Mouse (Mus musculus) hindbrain, embryonic 16.5 days (tissue): Measurements from ENCODE around the gene Arl4d. TPM values are rescaled to one million over a fixed set of nuclear protein-coding genes. Genes with fewer than 3 reads are reported as not detected.

Experiments
- ATAC-seq: fragments of 200-750 bp; cut with Nextera tagmentation; 2 replicates; pipeline ENCODE4 v1.8.0; 2017; ENCODE audit warnings: moderate TSS enrichment, moderate library complexity
- H3K27ac ChIP-seq: fragments of 300-500 bp; sonication (generic); 2 replicates; pipeline ENCODE4 v1.5.1; 2014; ENCODE audit warnings: low read depth, mild to moderate bottlenecking, control low read depth, low read length, moderate library complexity
- H3K27me3 ChIP-seq: fragments of 300-500 bp; sonication (generic); replicated peaks from 2 replicates; pipeline ENCODE4 v1.6.1; 2014; ENCODE audit warnings: low read length; ENCODE audit not compliant: control insufficient read depth, insufficient read depth
- H3K36me3 ChIP-seq: fragments of 300-500 bp; sonication (generic); 2 replicates; pipeline ENCODE4 v1.6.1; 2014; ENCODE audit warnings: mild to moderate bottlenecking, low read length, moderate library complexity, mixed read lengths; ENCODE audit not compliant: control insufficient read depth, insufficient read depth
- H3K4me1 ChIP-seq: fragments of 300-500 bp; sonication (generic); 2 replicates; pipeline ENCODE4 v1.6.1; 2014; ENCODE audit warnings: low read depth, low read length; ENCODE audit not compliant: control insufficient read depth, insufficient read depth
- H3K4me2 ChIP-seq: fragments of 300-500 bp; sonication (generic); 2 replicates; pipeline ENCODE4 v1.6.1; 2014; ENCODE audit warnings: mild to moderate bottlenecking, low read length, control low read depth, moderate library complexity
- H3K4me3 ChIP-seq: fragments of 300-500 bp; sonication (generic); 2 replicates; pipeline ENCODE4 v1.5.1; 2014; ENCODE audit warnings: mild to moderate bottlenecking, low read length, control low read depth, moderate library complexity
- H3K9ac ChIP-seq: fragments of 300-500 bp; sonication (generic); 2 replicates; pipeline ENCODE4 v1.6.1; 2014; ENCODE audit warnings: low read depth, mild to moderate bottlenecking, control low read depth, low read length, moderate library complexity
- H3K9me3 ChIP-seq: fragments of 300-500 bp; sonication (generic); 2 replicates; pipeline ENCODE4 v1.6.1; 2014; ENCODE audit warnings: mild to moderate bottlenecking, low read length, moderate library complexity; ENCODE audit not compliant: control insufficient read depth
- WGBS: fragments of 180-500 bp; shearing (Covaris S2); extraction: QIAGEN DNeasy Blood & Tissue Kit; methylation state at CpG from one replicate; pipeline ENCODE4 v1.1.7; 2014; 5-methylcytosine and 5-hydroxymethylcytosine counted together
- polyA plus RNA-seq: library from polyadenylated mRNA; unstranded; fragments of >200 nt; fragmentation: Nextera tagmentation; extraction: Ambion mirVana; gene quantifications from 2 replicates; pipeline ENCODE4 v1.2.1, GENCODE M21; 2015

Arl4d gene
- polyA plus RNA-seq, 1 experiment from 2014 or later: 7.7 TPM

GRCm38 (mm10) chr11:101699991-101700390 is 34.6 kb downstream of the Arl4d start:
- H3K4me1 ChIP-seq: peaks cover 15% of the 10 kb centered on the region
- 61% methylated on average over 7 of the region's 7 CpGs for WGBS
- no peak overlapping the region for H3K4me3 ChIP-seq
- H3K9me3 ChIP-seq: no peaks in the 10 kb centered on the region
- ATAC-seq: no peak
- no peak overlapping the region for H3K4me2 ChIP-seq
- no peaks in the 10 kb centered on the region for H3K27me3 ChIP-seq
- no peak overlapping the region for H3K9ac ChIP-seq
- no peak overlapping the region for H3K27ac ChIP-seq
- H3K36me3 ChIP-seq: no peaks in the 10 kb centered on the region

DNA sequence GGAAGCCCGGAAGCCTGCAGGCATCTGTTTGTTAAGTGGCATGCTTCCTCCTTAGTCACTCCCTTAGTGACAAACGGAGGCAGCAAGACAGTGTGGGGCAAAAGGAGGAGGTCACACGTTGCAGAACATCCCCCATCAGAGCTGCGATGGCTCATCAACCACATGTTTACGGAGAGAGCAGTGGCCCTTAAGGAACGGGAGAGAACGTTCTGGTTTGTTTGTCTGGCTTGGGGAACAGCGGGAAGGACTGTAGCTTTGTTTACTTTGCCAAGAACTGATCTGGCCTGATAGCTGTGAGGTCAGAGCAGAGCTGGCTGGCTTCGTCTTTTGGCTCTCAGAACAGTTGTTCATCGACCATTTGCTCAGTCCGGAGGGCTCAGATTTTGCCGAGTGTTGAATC is 35.1 kb downstream of the Arl4d start:
- Histone ChIP-seq H3K4me3 (no peak overlapping the region), H3K9me3 (no peaks in the 10 kb centered on the region), H3K27me3 (no peaks in the 10 kb centered on the region), H3K9ac (no peak overlapping the region), H3K4me1 (peaks cover 12% of the 10 kb centered on the region), H3K36me3 (no peaks in the 10 kb centered on the region), H3K4me2 (no peak overlapping the region), H3K27ac (no peak overlapping the region)
- ATAC-seq: no peak
- WGBS: 42% methylated on average over 12 of the region's 12 CpGs

DNA sequence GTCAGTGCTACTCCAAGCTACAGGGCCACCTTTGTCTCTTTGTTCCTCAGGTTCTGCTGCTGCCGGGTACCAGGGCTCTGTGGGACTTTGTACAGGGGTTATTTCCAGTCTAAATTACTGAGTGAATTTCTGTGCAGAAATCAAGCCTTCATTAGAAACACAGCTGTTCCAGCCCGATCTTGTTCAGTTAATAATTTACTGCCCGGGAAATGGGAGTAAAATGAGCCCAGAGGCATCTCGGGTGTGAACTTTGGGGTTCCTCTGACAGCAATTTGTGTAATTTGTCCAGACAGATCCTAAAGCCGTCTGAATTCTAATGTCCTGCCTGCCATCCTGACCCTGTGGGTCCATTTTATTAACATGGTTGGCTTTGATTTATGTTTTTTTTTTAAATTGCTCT is 38.7 kb downstream of the Arl4d start:
- Histone ChIP-seq H3K36me3 (no peaks in the 10 kb centered on the region), H3K4me1 (no peaks in the 10 kb centered on the region; the same call in 1 of the 2 replicates), H3K27ac (no peak overlapping the region), H3K9ac (no peak overlapping the region), H3K4me3 (no peak overlapping the region), H3K4me2 (no peak overlapping the region), H3K9me3 (no peaks in the 10 kb centered on the region), H3K27me3 (no peaks in the 10 kb centered on the region)
- no peak for ATAC-seq
- 39% methylated on average over 5 of the region's 5 CpGs for WGBS

- 64% methylated on average over 10 of the region's 10 CpGs for WGBS
- no peaks in the 10 kb centered on the region for H3K27me3 ChIP-seq
- no peaks in the 10 kb centered on the region; the same call in 1 of the 2 replicates for H3K4me1 ChIP-seq
- no peaks in the 10 kb centered on the region for H3K36me3 ChIP-seq
- ATAC-seq: no peak
- no peak overlapping the region for H3K27ac ChIP-seq
- H3K9me3 ChIP-seq: no peaks in the 10 kb centered on the region
- H3K4me2 ChIP-seq: no peak overlapping the region
- no peak overlapping the region for H3K4me3 ChIP-seq
- no peak overlapping the region for H3K9ac ChIP-seq
These were observed 41.6 kb downstream of the Arl4d start for GRCm38 (mm10) chr11:101706764-101707448.

- H3K4me1 ChIP-seq: no peaks in the 10 kb centered on the region; the same call in 1 of the 2 replicates
- no peak overlapping the region for H3K4me3 ChIP-seq
- ATAC-seq: no peak
- H3K27ac ChIP-seq: no peak overlapping the region
- H3K9me3 ChIP-seq: no peaks in the 10 kb centered on the region
- H3K9ac ChIP-seq: no peak overlapping the region
- H3K4me2 ChIP-seq: no peak overlapping the region
- WGBS: 77% methylated on average over 5 of the region's 5 CpGs
- no peaks in the 10 kb centered on the region for H3K36me3 ChIP-seq
- H3K27me3 ChIP-seq: no peaks in the 10 kb centered on the region
These were observed 43.1 kb downstream of the Arl4d start for GRCm38 (mm10) chr11:101708482-101708881.

DNA sequence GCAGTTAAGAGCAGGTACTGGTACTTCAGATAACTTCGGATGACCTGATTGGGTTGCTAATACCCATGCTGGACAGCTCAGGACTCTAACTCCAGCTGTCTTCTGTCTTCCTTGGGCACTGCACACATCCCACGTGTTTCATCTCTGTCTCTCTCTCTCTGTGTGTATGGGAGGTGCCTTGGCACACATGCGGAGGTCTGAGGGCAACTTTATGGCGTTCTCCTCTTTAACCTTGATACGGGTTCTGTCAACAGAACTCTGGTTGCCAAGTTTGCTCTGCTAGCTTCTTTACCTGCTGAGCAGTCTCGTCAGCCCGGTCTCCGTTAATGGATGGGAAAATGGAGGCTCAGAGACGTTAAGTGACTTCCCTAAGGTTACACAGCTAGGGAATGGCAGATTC is 47.5 kb downstream of the Arl4d start:
- Histone ChIP-seq H3K36me3 (no peaks in the 10 kb centered on the region), H3K27ac (no peak overlapping the region), H3K9ac (no peak overlapping the region), H3K4me1 (no peaks in the 10 kb centered on the region; the same call in 1 of the 2 replicates), H3K27me3 (no peaks in the 10 kb centered on the region), H3K4me3 (no peak overlapping the region), H3K4me2 (no peak overlapping the region), H3K9me3 (no peaks in the 10 kb centered on the region)
- WGBS: 89% methylated on average over 9 of the region's 9 CpGs
- ATAC-seq: no peak

DNA sequence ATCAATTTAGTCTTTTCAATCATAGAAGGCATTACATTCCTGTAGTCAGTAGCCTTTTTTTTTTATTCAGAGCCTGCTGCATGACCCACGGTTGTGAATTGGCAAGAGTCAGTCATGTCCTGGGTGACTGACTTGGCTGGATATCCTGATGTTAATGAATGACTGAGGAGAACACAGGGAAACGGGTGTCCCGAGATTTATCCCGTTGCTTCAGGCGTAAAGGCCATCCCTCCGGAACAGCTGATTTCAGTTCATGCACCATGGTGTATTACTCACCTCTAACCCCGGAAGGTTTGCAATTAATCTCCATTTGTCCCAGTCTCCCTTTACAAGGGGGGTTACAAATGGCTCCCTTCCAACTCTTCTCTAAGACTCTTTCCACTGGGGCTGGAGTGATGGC is 48.7 kb downstream of the Arl4d start:
- no peak for ATAC-seq
- WGBS: 41% methylated on average over 7 of the region's 7 CpGs
- Histone ChIP-seq H3K27me3 (no peaks in the 10 kb centered on the region), H3K4me2 (no peak overlapping the region), H3K9ac (no peak overlapping the region), H3K4me1 (no peaks in the 10 kb centered on the region; the same call in 1 of the 2 replicates), H3K36me3 (no peaks in the 10 kb centered on the region), H3K9me3 (no peaks in the 10 kb centered on the region), H3K27ac (no peak overlapping the region), H3K4me3 (no peak overlapping the region)

Other genes with a start within 250 kb of the Arl4d start
- gene Aarsd1, start 247.9 kb upstream of the Arl4d start, polyA plus RNA-seq: 93.5 and 98.6 TPM in 2 replicates
- gene Gm27029, start 240.7 kb upstream of the Arl4d start, polyA plus RNA-seq: 8.1 and 9.5 TPM in 2 replicates
- gene Rundc1, start 240.5 kb upstream of the Arl4d start, polyA plus RNA-seq: 30.7 and 33.6 TPM in 2 replicates
- gene Ptges3l, start 240.2 kb upstream of the Arl4d start, polyA plus RNA-seq: 3.1 and 3.9 TPM in 2 replicates
- gene Rpl27, start 223.2 kb upstream of the Arl4d start, polyA plus RNA-seq: 204 and 207 TPM in 2 replicates
- gene Ifi35, start 217.1 kb upstream of the Arl4d start, polyA plus RNA-seq: 3.9 and 4.8 TPM in 2 replicates
- 83.2 and 90.6 TPM in 2 replicates for gene Rnd2, start 200.5 kb upstream of the Arl4d start, polyA plus RNA-seq
- gene Vat1, start 199.3 kb upstream of the Arl4d start, polyA plus RNA-seq: 125 and 134 TPM in 2 replicates
- 2.0 and 3.0 TPM in 2 replicates for gene Brca1, start 113.6 kb upstream of the Arl4d start, polyA plus RNA-seq
- 80.5 and 93.2 TPM in 2 replicates for gene Nbr1, start 113.4 kb upstream of the Arl4d start, polyA plus RNA-seq
- 4.4 and 4.9 TPM in 2 replicates for gene Tmem106a, start 83.3 kb upstream of the Arl4d start, polyA plus RNA-seq
- not detected in 2 replicates for gene Gm11634, start 66.3 kb upstream of the Arl4d start, polyA plus RNA-seq
- 17.2 and 21.7 TPM in 2 replicates for gene Rdm1, start 38.3 kb upstream of the Arl4d start, polyA plus RNA-seq
- gene Dhx8, start 67.4 kb downstream of the Arl4d start, polyA plus RNA-seq: 25.6 and 28.5 TPM in 2 replicates
- 21.7 and 21.8 TPM in 2 replicates for gene Etv4, start 119.8 kb downstream of the Arl4d start, polyA plus RNA-seq
- 0.96 and 0.99 TPM in 2 replicates for gene Meox1, start 228.8 kb downstream of the Arl4d start, polyA plus RNA-seq